Comparison of ENCODE assay signal across 8 mouse cellular contexts in the genomic region with DNA sequence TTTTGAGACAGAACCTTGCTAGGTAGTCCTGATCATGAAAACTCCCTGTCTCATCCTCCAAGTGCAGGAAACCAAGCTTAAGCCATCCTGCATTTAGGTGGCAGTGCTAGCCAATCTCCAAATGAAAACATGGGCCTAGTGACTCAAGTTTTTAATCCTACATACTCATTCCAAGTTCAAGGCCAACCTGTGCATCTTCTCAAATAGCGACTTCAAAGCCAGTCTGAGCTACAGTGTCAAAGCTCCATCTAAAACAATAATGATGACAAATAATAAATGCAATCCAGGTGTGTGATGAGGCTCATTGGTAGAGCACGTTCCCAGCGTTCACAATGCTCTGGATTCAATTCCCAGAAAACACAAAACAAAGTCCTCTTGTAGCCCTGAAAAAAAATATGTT. TPM values are rescaled to one million over a fixed set of nuclear protein-coding genes. Genes with fewer than 3 reads are reported as not detected.
DNase-seq lines count a peak whose midpoint lies in the region; ATAC-seq and TF ChIP-seq lines count a peak whose summit lies in the region.

No protein-coding gene starts in this region.

- H3K36me3 ChIP-seq in heart, postnatal 0 days (replicated peaks; ENCODE audit: control insufficient read depth, insufficient read depth, low read length): peaks cover 11% of the 10 kb centered on the region
- H3K36me3 ChIP-seq in G1E (replicated peaks): peaks cover 42% of the 10 kb centered on the region
- H3K36me3 ChIP-seq in hindbrain, embryonic 10.5 days: peaks cover 38% of the 10 kb centered on the region
- H3K36me3 ChIP-seq in midbrain, embryonic 10.5 days: peaks cover 38% of the 10 kb centered on the region

- H3K4me3 ChIP-seq in heart, postnatal 0 days (ENCODE audit: low read depth, low read length): peak overlapping the region; percentile 85
- H3K4me3 ChIP-seq in G1E (ENCODE audit: low read depth, low read length): peak overlapping the region; percentile 82
- peak overlapping the region; percentile 92 for H3K4me3 ChIP-seq in hindbrain, embryonic 10.5 days
- peak overlapping the region; percentile 89 for H3K4me3 ChIP-seq in midbrain, embryonic 10.5 days

- 13% methylated on average over 3 of the region's 3 CpGs for WGBS in heart, postnatal 0 days
- WGBS in hindbrain, embryonic 10.5 days: 15% methylated on average over 3 of the region's 3 CpGs
- WGBS in midbrain, embryonic 10.5 days: 13% methylated on average over 3 of the region's 3 CpGs

- TF ChIP-seq EP300 in heart, postnatal 0 days (IDR thresholded peaks at IDR 0.05; ENCODE audit: low read depth): no peak

- TF ChIP-seq CTCF in heart, postnatal 0 days (IDR thresholded peaks at IDR 0.05; ENCODE audit: low read depth): no peak
- TF ChIP-seq CTCF in G1E (IDR thresholded peaks at IDR 0.05; ENCODE audit: low read depth, low read length): no peak

- H3K9ac ChIP-seq in heart, postnatal 0 days (replicated peaks; ENCODE audit: low read depth, low read length): peak overlapping the region; percentile 79

- no peaks in the 10 kb centered on the region for H3K9me3 ChIP-seq in heart, postnatal 0 days (replicated peaks; ENCODE audit: control insufficient read depth, low read length)
- H3K9me3 ChIP-seq in G1E (replicated peaks): no peaks in the 10 kb centered on the region
- no peaks in the 10 kb centered on the region for H3K9me3 ChIP-seq in hindbrain, embryonic 10.5 days
- no peaks in the 10 kb centered on the region for H3K9me3 ChIP-seq in midbrain, embryonic 10.5 days (replicated peaks)

- H3K4me1 ChIP-seq in heart, postnatal 0 days (ENCODE audit: control insufficient read depth, insufficient read depth): peaks cover 6% of the 10 kb centered on the region; the same call in 1 of the 2 replicates
- peaks cover 49% of the 10 kb centered on the region for H3K4me1 ChIP-seq in G1E (ENCODE audit: insufficient read depth, low read depth, low read length)
- peaks cover 11% of the 10 kb centered on the region for H3K4me1 ChIP-seq in hindbrain, embryonic 10.5 days (replicated peaks)
- H3K4me1 ChIP-seq in midbrain, embryonic 10.5 days: peaks cover 11% of the 10 kb centered on the region

- peak overlapping the region; percentile 57 for H3K4me2 ChIP-seq in heart, postnatal 0 days (ENCODE audit: low read depth, low read length)

- ATAC-seq in heart, postnatal 0 days (ENCODE audit: insufficient read depth, low read depth): no peak
- ATAC-seq in G1E (ENCODE audit: extremely low read depth, insufficient number of reproducible peaks, low FRiP score, poor library complexity, severe bottlenecking): no peak

- no peaks in the 10 kb centered on the region for H3K27me3 ChIP-seq in heart, postnatal 0 days (ENCODE audit: control insufficient read depth, insufficient read depth, low read length)
- no peaks in the 10 kb centered on the region for H3K27me3 ChIP-seq in G1E (ENCODE audit: insufficient read depth, low read length)
- H3K27me3 ChIP-seq in hindbrain, embryonic 10.5 days (ENCODE audit: insufficient read depth, poor library complexity, severe bottlenecking): no peaks in the 10 kb centered on the region
- no peaks in the 10 kb centered on the region for H3K27me3 ChIP-seq in midbrain, embryonic 10.5 days (ENCODE audit: low read depth, poor library complexity, severe bottlenecking)

- DNase-seq in heart, postnatal 0 days (ENCODE audit: low spot score): no peak
- no peak for DNase-seq in heart, postnatal 25 days (ENCODE audit: low spot score)
- no peak for DNase-seq in G1E (ENCODE audit: low spot score)
- DNase-seq in hindbrain, embryonic 10.5 days (ENCODE audit: low spot score): no peak
- no peak for DNase-seq in midbrain, embryonic 10.5 days (ENCODE audit: low spot score)
- DNase-seq in adrenal gland, adult 18-20 months (ENCODE audit: low spot score in 2 of 2): no peak
- DNase-seq in cerebellum, postnatal 14 days: no peak
- no peak for DNase-seq in right cerebral cortex, postnatal 10 days (ENCODE audit: low spot score in 2 of 2)

- intact Hi-C loops in heart, postnatal 25 days (cut with DNase I): no loop called here

- H3K27ac ChIP-seq in heart, postnatal 0 days (ENCODE audit: low read depth): no peak overlapping the region
- peak overlapping the region; percentile 92 for H3K27ac ChIP-seq in hindbrain, embryonic 10.5 days
- H3K27ac ChIP-seq in midbrain, embryonic 10.5 days (replicated peaks): peak overlapping the region; percentile 91

RNA-seq across cellular contexts. Expression of a gene that starts 0.8 kb away (rescaled TPM):
- 190 and 210 TPM in 2 replicates for total RNA-seq in heart, postnatal 0 days (2014; rRNA removed; ENCODE audit: low replicate concordance)
- 205 and 208 TPM in 2 replicates for polyA plus RNA-seq in heart, postnatal 0 days (2015; fragmentation: Nextera tagmentation; extraction: Ambion mirVana)
- 100 to 1,000 TPM; 119 to 129 TPM for total RNA-seq in heart, postnatal 25 days (2021)
- total RNA-seq in G1E (2014; fragmentation: Nextera tagmentation) (92.0 and 92.7 TPM in 2 replicates), G1E (2017) (374 and 411 TPM in 2 replicates)
- 108 and 177 TPM in 2 replicates for polyA plus RNA-seq in G1E (2012)
- polyA plus RNA-seq in hindbrain, embryonic 10.5 days (2016; fragmentation: Nextera tagmentation; extraction: Ambion mirVana): 330 and 353 TPM in 2 replicates
- 341 and 345 TPM in 2 replicates for polyA plus RNA-seq in midbrain, embryonic 10.5 days (2016; fragmentation: Nextera tagmentation; extraction: Ambion mirVana)
- 100 to 1,000 TPM; 267 to 274 TPM for total RNA-seq in adrenal gland, adult 18-20 months (2021)

RNA-seq across cellular contexts. Expression of a gene that starts 26.4 kb away (rescaled TPM):
- 15.0 and 28.5 TPM in 2 replicates for total RNA-seq in heart, postnatal 0 days (2014; rRNA removed; ENCODE audit: low replicate concordance)
- 8.1 and 8.3 TPM in 2 replicates for polyA plus RNA-seq in heart, postnatal 0 days (2015; fragmentation: Nextera tagmentation; extraction: Ambion mirVana)
- 10 to 100 TPM; 10.8 to 11.1 TPM for total RNA-seq in heart, postnatal 25 days (2021)
- total RNA-seq in G1E (2014; fragmentation: Nextera tagmentation) (44.7 and 52.9 TPM in 2 replicates), G1E (2017) (22.4 and 27.5 TPM in 2 replicates)
- polyA plus RNA-seq in G1E (2012): 64.0 and 72.5 TPM in 2 replicates
- polyA plus RNA-seq in hindbrain, embryonic 10.5 days (2016; fragmentation: Nextera tagmentation; extraction: Ambion mirVana): 40.0 and 46.5 TPM in 2 replicates
- polyA plus RNA-seq in midbrain, embryonic 10.5 days (2016; fragmentation: Nextera tagmentation; extraction: Ambion mirVana): 40.0 and 42.2 TPM in 2 replicates
- total RNA-seq in adrenal gland, adult 18-20 months (2021): 10 to 100 TPM; 22.7 to 26.1 TPM
